Mouse (Mus musculus) heart, adult 11 months (tissue): ENCODE measurements around the gene Nrtn.

Experiments used
- DNase-seq: peaks from one replicate; pipeline ENCODE4 v3.0.0; 2022

Gene Nrtn

GRCm38 (mm10) chr17:56716655-56717362 is 40.5 kb downstream of the Nrtn start:
- peak; percentile 100 for DNase-seq

- peak; percentile 94 for DNase-seq
These were observed 41.2 kb downstream of the Nrtn start for GRCm38 (mm10) chr17:56715914-56716654.

GRCm38 (mm10) chr17:56715360-56715759 is 42.0 kb downstream of the Nrtn start:
- peak; percentile 94 for DNase-seq

- DNase-seq, result no peak
These were observed 47.6 kb downstream of the Nrtn start for GRCm38 (mm10) chr17:56709708-56710107.

GRCm38 (mm10) chr17:56708692-56709091 is 48.6 kb downstream of the Nrtn start:
- DNase-seq, result peak; percentile 86

- DNase-seq, result no peak
These were observed 50.8 kb downstream of the Nrtn start for GRCm38 (mm10) chr17:56706515-56706914.

GRCm38 (mm10) chr17:56703038-56703437 is 54.3 kb downstream of the Nrtn start:
- peak; percentile 95 for DNase-seq
